Mouse (Mus musculus) thymus, adult 2 months (tissue): Measurements from ENCODE around the gene Rmnd5a.
"Not testable (repeated sequence)": the region's sequence is repeated elsewhere in the genome, so short reads cannot be mapped to it uniquely, and the experiment has no call there.

Experiments used
- CTCF ChIP-seq: fragments of 200-500 bp; IDR thresholded peaks from 2 replicates; pipeline ENCODE4 v1.5.1; 2012; ENCODE audit warnings: mild to moderate bottlenecking, control low read depth, low read length, moderate library complexity, borderline replicate concordance; ENCODE audit not compliant: control insufficient read depth, poor library complexity, insufficient read depth; ENCODE audit errors: extremely low read depth
- POLR2A ChIP-seq: fragments of 200-500 bp; IDR thresholded peaks from 2 replicates; pipeline ENCODE4 v1.6.1; 2012; ENCODE audit warnings: mild to moderate bottlenecking, low read length, control low read depth, moderate library complexity; ENCODE audit not compliant: control insufficient read depth, poor library complexity, insufficient read depth; ENCODE audit errors: extremely low read depth

GRCm38 (mm10) chr6:71478816-71479568 is 38.6 kb upstream of the Rmnd5a start:
- TF ChIP-seq CTCF, POLR2A: not testable (repeated sequence)
